Mouse (Mus musculus): ENCODE measurements around the gene Ms4a2. TPM values are rescaled to one million over a fixed set of nuclear protein-coding genes. Genes with fewer than 3 reads are reported as not detected.

Gene Ms4a2
- polyA plus RNA-seq (2015; fragmentation: Nextera tagmentation; extraction: Ambion mirVana), result 0.04 TPM in 1 of 2 replicates, not detected in the other

DNA sequence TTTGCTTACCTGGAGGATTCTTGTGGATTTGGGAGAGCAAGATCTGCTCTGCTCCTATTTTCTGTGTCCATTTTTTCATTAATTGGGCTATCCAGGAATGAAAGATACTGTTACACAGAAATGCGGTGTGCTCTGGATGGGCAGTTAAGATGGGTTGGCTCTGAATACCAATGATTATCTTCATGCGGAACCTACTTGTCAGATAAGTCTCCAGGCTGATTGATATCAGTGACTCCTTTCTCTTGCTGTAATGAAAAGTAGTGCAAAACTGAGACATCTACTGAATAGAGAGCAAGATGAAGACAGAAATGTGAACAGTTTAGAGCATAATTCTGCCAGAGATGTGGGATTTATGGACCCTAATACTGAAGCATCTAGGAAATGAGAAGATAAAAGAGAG, at the start of gene Ms4a2:
Ms4a2 (minus strand) TSS at position 169 of the 400 bp plus-strand sequence.
- no peak for TF ChIP-seq CTCF (IDR thresholded peaks at IDR 0.05; ENCODE audit: low read depth)
- H3K4me2 ChIP-seq (replicated peaks; ENCODE audit: low read depth), result no peak within 1 kb of the TSS
- H3K9ac ChIP-seq (ENCODE audit: low read depth, low read length), result no peak within 1 kb of the TSS
- no peak within 1 kb of the TSS for H3K4me3 ChIP-seq (ENCODE audit: low read depth, low read length)
- no peaks in the 10 kb centered on the region for H3K4me1 ChIP-seq (replicated peaks; ENCODE audit: control insufficient read depth, insufficient read depth, low read length)
- H3K9me3 ChIP-seq (ENCODE audit: control insufficient read depth), result no peaks in the 10 kb centered on the region
- H3K27ac ChIP-seq (ENCODE audit: low read depth, low read length), result no peak within 1 kb of the TSS
- H3K36me3 ChIP-seq (ENCODE audit: control insufficient read depth, insufficient read depth), result no peaks in the 10 kb centered on the region
- H3K27me3 ChIP-seq (replicated peaks; ENCODE audit: control insufficient read depth, insufficient read depth, low read length), result no peaks in the 10 kb centered on the region
- no peak for ATAC-seq
- 92% methylated on average over 2 of the region's 2 CpGs for WGBS

DNA sequence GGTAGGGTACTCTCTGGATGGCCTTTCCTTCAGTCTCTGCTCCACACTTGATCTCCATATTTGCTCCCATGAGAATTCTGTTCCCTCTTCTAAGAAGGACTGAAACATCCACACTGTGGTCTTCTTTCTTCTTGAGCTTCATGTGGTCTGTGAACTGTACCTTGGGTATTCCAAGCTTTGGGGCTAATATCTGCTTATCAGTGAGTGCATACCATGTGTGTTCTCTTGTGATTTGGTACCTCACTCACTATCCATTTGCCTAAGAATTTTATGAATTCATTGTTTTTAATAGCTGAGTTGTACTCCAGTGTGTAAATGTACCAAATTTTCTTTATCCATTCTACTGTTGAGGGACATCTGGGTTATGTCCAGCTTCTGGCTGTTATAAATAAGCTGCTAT, 38.0 kb upstream of the Ms4a2 start:
- H3K27ac ChIP-seq (ENCODE audit: low read depth, low read length), result no peak overlapping the region
- no peak overlapping the region for H3K4me2 ChIP-seq (replicated peaks; ENCODE audit: low read depth)
- H3K9ac ChIP-seq (ENCODE audit: low read depth, low read length), result no peak overlapping the region
- no peaks in the 10 kb centered on the region for H3K27me3 ChIP-seq (replicated peaks; ENCODE audit: control insufficient read depth, insufficient read depth, low read length)
- TF ChIP-seq CTCF (IDR thresholded peaks at IDR 0.05; ENCODE audit: low read depth), result no peak
- no peaks in the 10 kb centered on the region for H3K4me1 ChIP-seq (replicated peaks; ENCODE audit: control insufficient read depth, insufficient read depth, low read length)
- ATAC-seq, result no peak
- H3K4me3 ChIP-seq (ENCODE audit: low read depth, low read length), result no peak overlapping the region
- H3K36me3 ChIP-seq (ENCODE audit: control insufficient read depth, insufficient read depth), result no peaks in the 10 kb centered on the region
- H3K9me3 ChIP-seq (ENCODE audit: control insufficient read depth), result no peaks in the 10 kb centered on the region

DNA sequence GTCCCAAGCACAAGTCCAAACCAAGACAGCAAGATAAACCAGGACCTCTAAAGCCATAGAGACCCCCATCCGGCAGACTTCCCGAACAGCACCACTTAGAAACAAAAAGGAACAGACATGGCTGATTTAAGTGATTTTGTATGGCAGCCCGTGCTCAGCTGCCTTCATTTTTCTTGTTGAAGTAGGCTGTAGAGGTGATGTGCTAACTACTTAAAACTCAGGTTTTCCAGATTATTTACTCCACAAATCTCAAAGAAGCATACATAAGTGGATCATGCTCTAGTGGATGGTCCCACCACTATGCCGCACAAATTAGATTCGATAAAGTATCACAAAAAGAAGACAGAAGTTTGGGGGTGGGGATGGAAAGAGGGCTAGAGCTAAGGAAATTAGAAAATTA, 36.9 kb upstream of the Ms4a2 start, which contains the start of gene Oosp2:
Oosp2 (minus strand) TSS at position 101 of the 400 bp plus-strand sequence.
- no peak within 1 kb of the TSS for H3K9ac ChIP-seq (ENCODE audit: low read depth, low read length)
- WGBS, result 88% methylated on average over 5 of the region's 5 CpGs
- H3K27ac ChIP-seq (ENCODE audit: low read depth, low read length), result no peak within 1 kb of the TSS
- H3K9me3 ChIP-seq (ENCODE audit: control insufficient read depth), result no peaks in the 10 kb centered on the region
- no peak within 1 kb of the TSS for H3K4me3 ChIP-seq (ENCODE audit: low read depth, low read length)
- no peak within 1 kb of the TSS for H3K4me2 ChIP-seq (replicated peaks; ENCODE audit: low read depth)
- H3K4me1 ChIP-seq (replicated peaks; ENCODE audit: control insufficient read depth, insufficient read depth, low read length), result no peaks in the 10 kb centered on the region
- no peak for ATAC-seq
- TF ChIP-seq CTCF (IDR thresholded peaks at IDR 0.05; ENCODE audit: low read depth), result no peak
- no peaks in the 10 kb centered on the region for H3K27me3 ChIP-seq (replicated peaks; ENCODE audit: control insufficient read depth, insufficient read depth, low read length)
- H3K36me3 ChIP-seq (ENCODE audit: control insufficient read depth, insufficient read depth), result no peaks in the 10 kb centered on the region

DNA sequence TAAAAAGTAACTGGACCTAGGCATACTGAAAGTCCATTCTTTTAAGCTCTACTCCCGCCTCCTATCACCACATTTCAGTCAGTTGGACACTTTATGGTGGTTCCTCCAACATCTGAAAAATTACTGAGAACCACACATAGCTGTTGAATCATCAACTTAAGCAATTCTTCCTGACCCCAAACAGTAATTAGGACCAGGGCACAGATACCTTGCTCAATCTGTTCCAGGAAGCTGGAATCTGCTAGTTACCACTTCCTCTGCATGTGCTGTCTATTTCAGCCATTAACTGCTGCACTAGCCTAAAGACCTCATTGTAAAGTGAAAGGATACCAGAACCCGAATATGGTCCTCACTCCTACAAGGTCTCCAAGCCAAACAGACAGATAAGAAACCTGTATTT, 35.6 kb upstream of the Ms4a2 start:
- no peak overlapping the region for H3K9ac ChIP-seq (ENCODE audit: low read depth, low read length)
- 63% methylated on average over 2 of the region's 2 CpGs for WGBS
- no peaks in the 10 kb centered on the region for H3K4me1 ChIP-seq (replicated peaks; ENCODE audit: control insufficient read depth, insufficient read depth, low read length)
- ATAC-seq, result no peak
- no peaks in the 10 kb centered on the region for H3K9me3 ChIP-seq (ENCODE audit: control insufficient read depth)
- no peaks in the 10 kb centered on the region for H3K27me3 ChIP-seq (replicated peaks; ENCODE audit: control insufficient read depth, insufficient read depth, low read length)
- H3K4me2 ChIP-seq (replicated peaks; ENCODE audit: low read depth), result no peak overlapping the region
- TF ChIP-seq CTCF (IDR thresholded peaks at IDR 0.05; ENCODE audit: low read depth), result no peak
- H3K27ac ChIP-seq (ENCODE audit: low read depth, low read length), result no peak overlapping the region
- H3K4me3 ChIP-seq (ENCODE audit: low read depth, low read length), result no peak overlapping the region
- no peaks in the 10 kb centered on the region for H3K36me3 ChIP-seq (ENCODE audit: control insufficient read depth, insufficient read depth)

DNA sequence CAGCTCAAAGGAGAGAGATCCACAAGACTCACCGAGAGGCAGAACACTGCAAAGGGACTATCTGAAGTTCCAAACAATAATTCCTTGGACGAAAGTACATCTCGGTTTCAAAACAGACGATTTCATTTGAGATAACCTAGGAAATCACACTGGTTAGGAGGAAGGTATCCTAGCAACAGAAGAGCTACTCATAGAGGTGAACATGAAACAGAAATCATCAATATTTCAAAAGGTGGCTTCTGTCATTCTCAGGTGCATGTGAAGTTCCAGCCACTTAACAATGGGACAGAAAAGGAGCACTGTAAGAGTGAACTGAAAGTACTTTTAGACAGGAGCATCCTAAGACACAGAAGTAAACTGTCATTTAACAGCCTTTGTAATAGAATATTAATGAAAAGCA, 26.0 kb upstream of the Ms4a2 start:
- Histone ChIP-seq H3K4me3 (ENCODE audit: low read depth, low read length) (no peak overlapping the region), H3K27ac (ENCODE audit: low read depth, low read length) (no peak overlapping the region), H3K9me3 (ENCODE audit: control insufficient read depth) (no peaks in the 10 kb centered on the region), H3K4me1 (replicated peaks; ENCODE audit: control insufficient read depth, insufficient read depth, low read length) (no peaks in the 10 kb centered on the region), H3K36me3 (ENCODE audit: control insufficient read depth, insufficient read depth) (no peaks in the 10 kb centered on the region), H3K27me3 (replicated peaks; ENCODE audit: control insufficient read depth, insufficient read depth, low read length) (no peaks in the 10 kb centered on the region), H3K4me2 (replicated peaks; ENCODE audit: low read depth) (no peak overlapping the region), H3K9ac (ENCODE audit: low read depth, low read length) (no peak overlapping the region)
- TF ChIP-seq CTCF (IDR thresholded peaks at IDR 0.05; ENCODE audit: low read depth), result no peak
- WGBS, result 64% methylated on average over 4 of the region's 4 CpGs
- no peak for ATAC-seq

DNA sequence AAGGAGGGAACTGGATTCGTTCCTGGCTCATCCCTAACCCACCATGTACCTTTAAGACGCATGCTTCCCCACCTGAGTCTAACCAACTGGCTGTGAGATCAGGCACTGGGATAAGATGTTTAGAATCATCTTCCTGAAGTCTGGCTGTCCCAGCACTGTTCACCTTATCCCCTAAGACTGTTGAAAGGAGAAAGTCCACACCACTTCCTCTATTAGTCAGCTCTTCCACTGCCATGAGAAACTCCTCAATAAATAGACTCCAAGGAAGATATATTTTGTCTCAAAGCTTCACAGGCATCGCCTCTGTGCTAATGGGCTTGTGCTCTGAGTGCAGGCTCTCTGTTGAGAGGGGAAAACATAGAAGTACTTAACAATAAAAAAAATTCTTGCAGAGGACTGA, 22.6 kb upstream of the Ms4a2 start:
- no peak overlapping the region for H3K9ac ChIP-seq (ENCODE audit: low read depth, low read length)
- ATAC-seq, result no peak
- no peak overlapping the region for H3K4me3 ChIP-seq (ENCODE audit: low read depth, low read length)
- no peaks in the 10 kb centered on the region for H3K36me3 ChIP-seq (ENCODE audit: control insufficient read depth, insufficient read depth)
- H3K27me3 ChIP-seq (replicated peaks; ENCODE audit: control insufficient read depth, insufficient read depth, low read length), result no peaks in the 10 kb centered on the region
- no peak overlapping the region for H3K27ac ChIP-seq (ENCODE audit: low read depth, low read length)
- no peak overlapping the region for H3K4me2 ChIP-seq (replicated peaks; ENCODE audit: low read depth)
- H3K9me3 ChIP-seq (ENCODE audit: control insufficient read depth), result no peaks in the 10 kb centered on the region
- no peak for TF ChIP-seq CTCF (IDR thresholded peaks at IDR 0.05; ENCODE audit: low read depth)
- WGBS, result 81% methylated on average over 3 of the region's 3 CpGs
- H3K4me1 ChIP-seq (replicated peaks; ENCODE audit: control insufficient read depth, insufficient read depth, low read length), result no peaks in the 10 kb centered on the region

DNA sequence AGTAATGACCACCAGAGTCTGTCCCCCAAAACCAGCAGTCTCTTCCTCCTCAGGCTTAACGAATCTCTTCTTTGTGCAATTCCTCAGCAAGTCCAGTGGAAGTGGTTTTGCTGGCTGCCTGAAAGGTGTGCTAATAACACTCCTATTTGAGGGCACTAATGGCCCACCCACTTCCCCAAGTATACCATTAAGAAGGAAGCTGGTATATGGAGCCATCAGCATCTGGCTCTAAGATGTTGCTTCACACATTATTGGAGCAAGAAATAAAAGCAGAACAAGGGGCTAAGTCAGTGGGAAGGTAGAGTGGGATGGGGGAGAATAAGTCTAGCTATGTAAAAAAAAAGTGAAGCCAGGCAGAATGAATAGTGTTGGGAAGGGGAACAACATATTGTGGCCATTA, 17.2 kb upstream of the Ms4a2 start, which contains the start of gene Ms4a3:
Ms4a3 (minus strand) TSS at position 120 of the 400 bp plus-strand sequence.
- H3K27me3 ChIP-seq (replicated peaks; ENCODE audit: control insufficient read depth, insufficient read depth, low read length), result no peaks in the 10 kb centered on the region
- H3K4me2 ChIP-seq (replicated peaks; ENCODE audit: low read depth), result no peak within 1 kb of the TSS
- TF ChIP-seq CTCF (IDR thresholded peaks at IDR 0.05; ENCODE audit: low read depth), result no peak
- H3K36me3 ChIP-seq (ENCODE audit: control insufficient read depth, insufficient read depth), result no peaks in the 10 kb centered on the region
- H3K4me1 ChIP-seq (replicated peaks; ENCODE audit: control insufficient read depth, insufficient read depth, low read length), result no peaks in the 10 kb centered on the region
- no peaks in the 10 kb centered on the region for H3K9me3 ChIP-seq (ENCODE audit: control insufficient read depth)
- H3K27ac ChIP-seq (ENCODE audit: low read depth, low read length), result no peak within 1 kb of the TSS
- 72% methylated on average over 1 of the region's 1 CpGs for WGBS
- ATAC-seq, result no peak
- no peak within 1 kb of the TSS for H3K4me3 ChIP-seq (ENCODE audit: low read depth, low read length)
- no peak within 1 kb of the TSS for H3K9ac ChIP-seq (ENCODE audit: low read depth, low read length)
